Mouse (Mus musculus) kidney, postnatal 0 days (tissue): ENCODE measurements around the gene Lrrc9. TPM values are rescaled to one million over a fixed set of nuclear protein-coding genes. Genes with fewer than 3 reads are reported as not detected.

ENCODE experiments used
- ATAC-seq: fragments of 200-750 bp; cut with Nextera tagmentation; replicated peaks from 2 replicates; pipeline ENCODE4 v1.8.0; 2017; ENCODE audit warnings: low read depth, moderate number of reproducible peaks, moderate TSS enrichment, moderate library complexity; ENCODE audit not compliant: low FRiP score
- DNase-seq: peaks from one replicate; pipeline ENCODE4 v3.0.0-alpha.2; 2016; ENCODE audit warnings: low spot score
- H3K27ac ChIP-seq: fragments of 300-500 bp; sonication (generic); 2 replicates; pipeline ENCODE4 v1.5.1; 2014; ENCODE audit warnings: mild to moderate bottlenecking
- H3K27me3 ChIP-seq: fragments of 300-500 bp; sonication (generic); 2 replicates; pipeline ENCODE4 v1.6.1; 2014; ENCODE audit warnings: low read length, mixed read lengths; ENCODE audit not compliant: insufficient read depth
- H3K36me3 ChIP-seq: fragments of 300-500 bp; sonication (generic); 2 replicates; pipeline ENCODE4 v1.6.1; 2014; ENCODE audit warnings: low read length, mixed read lengths; ENCODE audit not compliant: insufficient read depth
- H3K4me1 ChIP-seq: fragments of 300-500 bp; sonication (generic); replicated peaks from 2 replicates; pipeline ENCODE4 v1.6.1; 2014; ENCODE audit warnings: antibody characterized with exemption, low read length, mixed read lengths; ENCODE audit not compliant: insufficient read depth
- H3K4me2 ChIP-seq: fragments of 300-500 bp; sonication (generic); 2 replicates; pipeline ENCODE4 v1.6.1; 2014; ENCODE audit warnings: mild to moderate bottlenecking, low read length, moderate library complexity, mixed read lengths
- H3K4me3 ChIP-seq: fragments of 300-500 bp; sonication (generic); replicated peaks from 2 replicates; pipeline ENCODE4 v1.5.1; 2014; ENCODE audit warnings: low read depth, low read length
- H3K9ac ChIP-seq: fragments of 300-500 bp; sonication (generic); 2 replicates; pipeline ENCODE4 v1.6.1; 2014; ENCODE audit warnings: low read depth, low read length
- H3K9me3 ChIP-seq: fragments of 300-500 bp; sonication (generic); replicated peaks from 2 replicates; pipeline ENCODE4 v1.6.1; 2016; ENCODE audit warnings: low read length, inconsistent platforms, mixed read lengths
- CTCF ChIP-seq: IDR thresholded peaks from 2 replicates; pipeline ENCODE4 v1.5.1; 2016; ENCODE audit warnings: antibody characterized with exemption, low read depth, mild to moderate bottlenecking, moderate library complexity
- WGBS: fragments of 180-500 bp; shearing (Covaris S2); extraction: QIAGEN DNeasy Blood & Tissue Kit; methylation state at CpG from one replicate; pipeline ENCODE4 v1.1.7; 2014; 5-methylcytosine and 5-hydroxymethylcytosine counted together
- polyA plus RNA-seq: library from polyadenylated mRNA; unstranded; fragments of >200 nt; fragmentation: Nextera tagmentation; extraction: Ambion mirVana; gene quantifications from 2 replicates; pipeline ENCODE4 v1.2.1, GENCODE M21; 2015

Lrrc9 gene
- polyA plus RNA-seq: 0.20 and 0.22 TPM in 2 replicates

GRCm38 (mm10) chr12:72441839-72442576, at the start of gene Lrrc9:
Gene Lrrc9 (plus strand): TSS chr12:72441866.
- Histone ChIP-seq H3K27ac (no peak within 1 kb of the TSS), H3K4me3 (peak within 1 kb of the TSS; percentile 31), H3K9ac (peak within 1 kb of the TSS; percentile 36; the same call in 1 of the 2 replicates), H3K36me3 (no peaks in the 10 kb centered on the region), H3K27me3 (no peaks in the 10 kb centered on the region; the same call in 1 of the 2 replicates), H3K9me3 (no peaks in the 10 kb centered on the region), H3K4me1 (0 out of 2 replicates have a peak, but pooled peaks cover 5% of the 10 kb centered on the region), H3K4me2 (peak within 1 kb of the TSS; percentile 74)
- no peak; the same call in 1 of the 2 replicates for TF ChIP-seq CTCF
- peak; percentile 82 for DNase-seq
- under 1% methylated on average over 31 of the region's 31 CpGs for WGBS
- ATAC-seq: peak; percentile 93

DNA sequence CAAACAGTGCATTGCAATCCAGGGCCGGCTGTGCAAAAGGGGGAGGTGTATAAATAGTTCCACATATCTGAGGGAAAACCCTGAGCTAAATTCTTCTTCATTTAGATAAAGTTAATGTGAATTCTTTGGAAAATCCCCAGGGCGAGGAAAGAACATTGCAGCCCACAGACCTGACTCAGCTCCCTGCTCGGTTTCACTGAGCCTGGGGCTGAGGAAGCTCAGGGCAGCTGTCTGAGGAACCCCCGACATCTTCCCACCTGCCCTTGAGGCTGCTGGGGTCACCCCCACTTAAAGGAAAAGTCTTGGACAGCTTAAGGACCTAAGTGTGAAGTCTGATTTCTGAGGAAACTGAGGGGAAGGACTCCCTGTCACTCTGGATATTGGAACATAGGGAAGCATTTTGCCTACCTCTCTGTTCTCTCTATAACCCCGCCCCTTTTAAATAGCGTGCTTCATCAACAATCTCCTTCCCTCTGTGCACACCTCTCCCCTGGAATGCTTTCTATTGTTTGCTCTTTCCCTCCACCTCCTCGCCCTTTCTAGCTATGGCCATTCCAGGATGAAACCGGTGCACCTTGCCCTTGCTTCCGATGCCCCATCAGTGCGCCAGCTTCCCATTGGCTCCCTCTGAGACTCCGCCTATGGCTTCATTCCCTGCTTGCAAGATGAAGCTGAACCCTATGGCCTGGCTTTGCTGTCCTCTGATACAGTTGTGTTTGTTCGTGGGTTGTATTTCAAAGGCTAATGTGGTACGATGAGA, 48.4 kb upstream of the Lrrc9 start:
- 56% methylated on average over 13 of the region's 13 CpGs for WGBS
- TF ChIP-seq CTCF: no peak
- H3K27me3 ChIP-seq: no peaks in the 10 kb centered on the region; the same call in 1 of the 2 replicates

GRCm38 (mm10) chr12:72405031-72405430, 36.6 kb upstream of the Lrrc9 start:
- WGBS: 71% methylated on average over 5 of the region's 5 CpGs
- no peak for TF ChIP-seq CTCF
- ATAC-seq: no peak

More for the DNA sequence above, 48.4 kb upstream of the Lrrc9 start:
- Histone ChIP-seq H3K9me3 (no peaks in the 10 kb centered on the region), H3K9ac (no peak overlapping the region), H3K4me3 (no peak overlapping the region), H3K36me3 (no peaks in the 10 kb centered on the region), H3K4me2 (no peak overlapping the region), H3K4me1 (no peaks in the 10 kb centered on the region), H3K27ac (no peak overlapping the region)
- ATAC-seq (no peak), DNase-seq (peak; percentile 2)

DNA sequence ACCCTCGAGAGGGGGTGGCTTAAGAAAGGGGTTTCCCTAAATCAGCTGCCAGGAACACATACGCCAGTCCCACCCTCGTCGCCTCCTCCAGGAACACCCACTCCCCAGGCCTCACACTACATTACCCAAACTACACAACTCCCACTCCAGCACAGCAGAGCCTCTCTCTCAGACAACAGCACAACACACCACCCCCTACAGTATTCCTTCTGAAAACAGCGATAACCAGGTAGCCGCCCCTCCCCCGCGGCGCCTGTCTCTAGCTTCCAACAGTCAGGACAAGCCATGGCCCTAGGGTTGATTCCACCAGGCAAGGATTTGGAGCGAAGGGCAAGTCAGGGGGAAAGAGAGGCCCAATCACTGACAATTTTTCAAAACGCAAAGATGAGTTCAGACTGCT, 34.5 kb upstream of the Lrrc9 start:
- Histone ChIP-seq H3K4me1 (0 out of 2 replicates have a peak, but pooled peaks cover 6% of the 10 kb centered on the region), H3K27ac (no peak overlapping the region), H3K36me3 (no peaks in the 10 kb centered on the region), H3K4me2 (peak overlapping the region; percentile 94; the same call in 1 of the 2 replicates), H3K9ac (no peak overlapping the region), H3K4me3 (no peak overlapping the region), H3K27me3 (peaks cover 22% of the 10 kb centered on the region), H3K9me3 (no peaks in the 10 kb centered on the region)
- WGBS: 10% methylated on average over 11 of the region's 11 CpGs
- ATAC-seq (no peak), DNase-seq (no peak)
- TF ChIP-seq CTCF: no peak

More at GRCm38 (mm10) chr12:72405031-72405430, 36.6 kb upstream of the Lrrc9 start:
- Histone ChIP-seq H3K4me1 (0 out of 2 replicates have a peak, but pooled peaks cover 6% of the 10 kb centered on the region), H3K9me3 (no peaks in the 10 kb centered on the region), H3K27ac (no peak overlapping the region), H3K36me3 (no peaks in the 10 kb centered on the region), H3K27me3 (peaks cover 22% of the 10 kb centered on the region), H3K4me3 (no peak overlapping the region), H3K4me2 (no peak overlapping the region), H3K9ac (no peak overlapping the region)
- DNase-seq: no peak

DNA sequence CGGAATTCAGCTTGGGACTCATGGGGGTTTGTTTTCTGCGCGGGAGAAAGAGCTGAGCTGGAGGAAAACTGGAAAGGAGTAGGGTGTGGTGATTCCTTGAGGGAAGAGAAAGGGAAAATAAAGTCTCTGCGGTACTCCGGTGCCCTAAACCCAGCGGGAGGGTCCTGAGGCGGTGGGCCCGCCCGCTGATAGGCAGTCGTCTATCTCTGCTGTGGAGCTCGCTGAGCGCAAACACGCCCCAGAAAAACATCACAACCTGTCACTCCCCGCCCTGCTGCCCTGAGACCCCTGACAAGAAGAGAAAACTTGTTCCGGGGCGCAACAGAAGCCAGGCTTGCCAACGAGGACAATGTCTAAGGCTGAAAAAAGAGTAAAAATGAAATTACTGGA, 34.0 kb upstream of the Lrrc9 start:
- H3K4me1 ChIP-seq: 0 out of 2 replicates have a peak, but pooled peaks cover 6% of the 10 kb centered on the region
- no peak overlapping the region; the same call in 1 of the 2 replicates for H3K9ac ChIP-seq
- no peak for TF ChIP-seq CTCF
- peak overlapping the region; percentile 94 for H3K4me2 ChIP-seq
- no peaks in the 10 kb centered on the region for H3K36me3 ChIP-seq
- DNase-seq (no peak), ATAC-seq (no peak)
- under 1% methylated on average over 17 of the region's 17 CpGs for WGBS
- H3K4me3 ChIP-seq: peak overlapping the region; percentile 51
- H3K27me3 ChIP-seq: peaks cover 22% of the 10 kb centered on the region
- no peaks in the 10 kb centered on the region for H3K9me3 ChIP-seq
- no peak overlapping the region for H3K27ac ChIP-seq
